Mouse (Mus musculus) liver, postnatal 0 days (tissue): ENCODE measurements around the gene Ncaph2.

Experiments used
- CTCF ChIP-seq: sonication (generic); IDR thresholded peaks from 2 replicates; pipeline ENCODE4 v1.5.1; 2016; ENCODE audit warnings: antibody characterized with exemption, low read depth
- EP300 ChIP-seq: IDR thresholded peaks from 2 replicates; pipeline ENCODE4 v1.6.1; 2016; ENCODE audit warnings: antibody characterized with exemption, low read depth, mild to moderate bottlenecking

DNA sequence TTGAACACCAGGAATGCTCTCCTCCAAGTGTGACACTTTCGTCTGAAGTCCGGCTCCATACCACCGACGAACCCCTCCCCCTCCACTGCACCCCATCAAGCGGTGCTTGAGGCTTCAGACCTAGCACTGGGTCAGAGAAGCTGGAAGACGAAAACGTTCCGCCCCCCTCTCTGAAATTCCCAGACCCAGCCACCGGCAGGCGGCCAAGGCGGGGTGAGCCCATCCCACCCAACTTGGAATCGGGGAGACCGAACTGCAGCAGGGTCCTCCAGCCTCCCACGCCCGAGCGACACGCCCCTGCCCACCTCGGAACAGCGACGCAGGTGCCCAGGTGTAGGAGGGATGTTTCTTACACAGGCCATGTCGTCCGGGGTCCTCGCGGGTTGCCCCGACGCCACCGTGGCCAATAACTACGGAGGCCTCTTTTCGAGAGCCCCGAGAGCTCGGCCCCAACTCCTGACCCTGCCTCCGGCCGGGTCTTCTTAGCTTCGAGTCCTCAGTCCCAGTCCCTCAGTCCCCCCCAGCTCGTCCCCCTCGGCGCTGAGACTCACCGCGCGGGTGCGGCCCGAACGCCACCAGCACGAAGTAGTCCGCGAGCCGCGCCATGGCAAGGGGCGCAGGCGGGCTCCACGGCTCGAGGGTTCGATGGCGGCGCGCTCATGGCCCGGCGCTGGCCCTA is 40.9 kb upstream of the Ncaph2 start:
- no peak for TF ChIP-seq EP300
- peak; percentile 20; the same call in 1 of the 2 replicates for TF ChIP-seq CTCF
